Mouse (Mus musculus) kidney, embryonic 16.5 days (tissue): ENCODE results near the gene Anln. TPM values are rescaled to one million over a fixed set of nuclear protein-coding genes. Genes with fewer than 3 reads are reported as not detected.
"Not testable (repeated sequence)": the region's sequence is repeated elsewhere in the genome, so short reads cannot be mapped to it uniquely, and the experiment has no call there.

Experiments
- ATAC-seq: fragments of 200-750 bp; cut with Nextera tagmentation; 2 replicates; pipeline ENCODE4 v1.8.0; 2017; ENCODE audit warnings: moderate TSS enrichment; ENCODE audit not compliant: low FRiP score, low TSS enrichment
- H3K27ac ChIP-seq: fragments of 300-500 bp; sonication (generic); 2 replicates; pipeline ENCODE4 v1.5.1; 2014; ENCODE audit warnings: low read length
- H3K27me3 ChIP-seq: fragments of 300-500 bp; sonication (generic); 2 replicates; pipeline ENCODE4 v1.6.1; 2014; ENCODE audit warnings: low read length, control low read depth, mixed read lengths; ENCODE audit not compliant: insufficient read depth
- H3K36me3 ChIP-seq: fragments of 300-500 bp; sonication (generic); 2 replicates; pipeline ENCODE4 v1.6.1; 2014; ENCODE audit warnings: low read length, control low read depth, mixed read lengths; ENCODE audit not compliant: insufficient read depth
- H3K4me1 ChIP-seq: fragments of 300-500 bp; sonication (generic); 2 replicates; pipeline ENCODE4 v1.6.1; 2014; ENCODE audit warnings: low read length, control low read depth, mixed read lengths; ENCODE audit not compliant: insufficient read depth
- H3K4me2 ChIP-seq: fragments of 300-500 bp; sonication (generic); replicated peaks from 2 replicates; pipeline ENCODE4 v1.6.1; 2014; ENCODE audit warnings: low read depth, low read length
- H3K4me3 ChIP-seq: fragments of 300-500 bp; sonication (generic); 2 replicates; pipeline ENCODE4 v1.5.1; 2014; ENCODE audit warnings: mild to moderate bottlenecking, low read length
- H3K9ac ChIP-seq: fragments of 300-500 bp; sonication (generic); replicated peaks from 2 replicates; pipeline ENCODE4 v1.6.1; 2014; ENCODE audit warnings: low read length
- H3K9me3 ChIP-seq: fragments of 300-500 bp; sonication (generic); 2 replicates; pipeline ENCODE4 v1.6.1; 2016; ENCODE audit warnings: low read length, control low read depth
- WGBS: fragments of 180-500 bp; shearing (Covaris S2); extraction: QIAGEN DNeasy Blood & Tissue Kit; methylation state at CpG from one replicate; pipeline ENCODE4 v1.1.7; 2014; 5-methylcytosine and 5-hydroxymethylcytosine counted together
- polyA plus RNA-seq: library from polyadenylated mRNA; unstranded; fragments of >200 nt; fragmentation: Nextera tagmentation; extraction: Ambion mirVana; gene quantifications from 2 replicates; pipeline ENCODE4 v1.2.1, GENCODE M21; 2015

Gene Anln
- polyA plus RNA-seq, 1 experiment from 2014 or later = 45.9 TPM

DNA sequence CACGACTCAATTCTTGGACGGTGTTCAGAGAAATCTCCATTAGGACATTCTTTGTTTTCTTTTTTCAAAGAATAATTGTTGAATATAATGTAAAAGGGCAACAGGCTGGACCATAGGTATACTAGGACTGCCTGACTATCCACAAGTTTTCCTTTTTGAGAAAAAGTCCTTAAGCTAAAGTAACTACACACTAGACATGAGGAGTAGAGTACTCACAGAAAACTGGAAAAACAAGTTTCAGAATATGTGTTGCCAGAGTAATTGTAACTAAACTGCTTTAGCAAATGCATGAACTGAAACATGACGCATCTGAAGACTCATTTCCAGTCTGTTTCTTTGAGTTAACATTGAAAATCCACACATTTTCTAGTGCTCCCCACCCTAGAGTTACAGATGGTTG lies 16.4 kb upstream of the Anln start:
- no peaks in the 10 kb centered on the region for H3K9me3 ChIP-seq
- H3K4me2 ChIP-seq = no peak overlapping the region
- 66% methylated on average over 3 of the region's 3 CpGs for WGBS
- no peak for ATAC-seq
- no peaks in the 10 kb centered on the region for H3K36me3 ChIP-seq
- H3K27ac ChIP-seq = no peak overlapping the region
- no peaks in the 10 kb centered on the region for H3K4me1 ChIP-seq
- no peak overlapping the region for H3K4me3 ChIP-seq
- H3K27me3 ChIP-seq = no peaks in the 10 kb centered on the region
- H3K9ac ChIP-seq = no peak overlapping the region

DNA sequence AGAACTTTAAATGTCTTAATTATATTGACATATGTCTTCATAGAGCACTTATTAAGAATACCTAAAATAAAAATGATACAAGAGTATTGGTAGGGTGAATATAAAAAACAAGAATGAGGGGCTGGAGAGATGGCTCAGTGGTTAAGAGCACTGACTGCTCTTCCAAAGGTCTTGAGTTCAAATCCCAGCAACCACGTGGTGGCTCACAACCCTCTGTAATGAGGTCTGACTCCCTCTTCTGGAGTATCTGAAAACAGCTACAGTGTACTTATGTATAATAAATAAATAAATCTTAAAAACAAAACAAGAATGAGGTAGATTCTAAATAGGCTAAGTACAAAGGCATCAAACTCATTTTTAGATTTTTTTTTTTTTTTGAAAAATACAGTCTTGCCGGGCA lies 14.5 kb upstream of the Anln start:
- H3K9me3 ChIP-seq, H3K9ac ChIP-seq, H3K4me3 ChIP-seq, H3K27me3 ChIP-seq, H3K36me3 ChIP-seq, ATAC-seq, H3K4me2 ChIP-seq, H3K4me1 ChIP-seq, H3K27ac ChIP-seq: not testable (repeated sequence)
- WGBS = 68% methylated on average over 2 of the region's 2 CpGs

- H3K27me3 ChIP-seq = no peaks in the 10 kb centered on the region
- no peaks in the 10 kb centered on the region for H3K4me1 ChIP-seq
- H3K27ac ChIP-seq = no peak overlapping the region
- no peak for ATAC-seq
- H3K4me2 ChIP-seq = no peak overlapping the region
- no peaks in the 10 kb centered on the region for H3K9me3 ChIP-seq
- H3K36me3 ChIP-seq = no peaks in the 10 kb centered on the region
- no peak overlapping the region for H3K9ac ChIP-seq
- WGBS = 82% methylated on average over 3 of the region's 3 CpGs
- H3K4me3 ChIP-seq = no peak overlapping the region
Observed at GRCm38 (mm10) chr9:22402976-22403375, 14.0 kb upstream of the Anln start.

DNA sequence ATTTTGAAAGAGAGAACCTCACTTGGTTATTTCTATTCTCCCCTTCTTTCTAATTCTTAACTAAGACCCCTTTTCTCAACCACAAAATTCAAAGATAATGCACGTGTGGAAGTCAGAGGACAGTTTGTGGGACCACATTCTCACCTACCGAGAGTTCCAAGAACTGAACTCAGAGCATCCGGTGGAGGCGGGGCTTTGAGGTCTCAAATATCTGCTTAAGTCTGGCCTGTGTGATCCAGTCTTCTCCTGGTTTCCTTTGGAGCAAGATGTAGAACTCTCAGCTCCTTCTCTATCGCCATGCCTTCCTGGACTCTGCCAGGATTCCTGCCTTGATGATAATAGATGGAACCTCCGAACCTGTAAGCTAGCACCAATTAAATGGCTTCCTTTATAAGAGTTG lies 13.0 kb upstream of the Anln start:
- Histone ChIP-seq H3K27ac (no peak overlapping the region), H3K36me3 (no peaks in the 10 kb centered on the region), H3K9ac (no peak overlapping the region), H3K4me2 (no peak overlapping the region), H3K9me3 (no peaks in the 10 kb centered on the region), H3K4me3 (no peak overlapping the region), H3K4me1 (no peaks in the 10 kb centered on the region), H3K27me3 (no peaks in the 10 kb centered on the region)
- no peak for ATAC-seq
- WGBS = 85% methylated on average over 6 of the region's 6 CpGs

DNA sequence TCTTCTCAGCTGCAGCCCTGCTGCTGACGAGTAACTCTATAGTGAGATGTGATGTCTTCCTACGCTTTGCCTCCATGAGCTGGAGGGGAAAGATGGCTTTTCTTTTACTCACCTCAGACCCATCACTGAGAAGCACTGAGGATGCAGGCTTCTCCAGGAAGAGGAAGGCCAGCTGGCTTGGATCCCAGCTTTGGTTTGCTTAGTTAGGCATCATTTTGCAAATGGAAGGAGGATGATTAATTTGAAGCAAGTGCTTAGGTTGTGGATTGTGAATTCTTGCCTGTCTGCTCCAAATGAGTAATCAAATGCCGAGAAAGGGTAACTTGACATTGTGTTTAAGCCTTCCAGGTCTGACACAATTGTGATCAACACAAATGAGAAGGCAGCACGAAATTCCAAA lies 10.0 kb upstream of the Anln start:
- WGBS = 60% methylated on average over 4 of the region's 4 CpGs
- H3K27ac ChIP-seq = no peak overlapping the region
- no peak for ATAC-seq

GRCm38 (mm10) chr9:22394725-22395124 lies 5.7 kb upstream of the Anln start:
- Histone ChIP-seq H3K4me1 (0 out of 2 replicates have a peak, but pooled peaks cover 2% of the 10 kb centered on the region), H3K36me3 (no peaks in the 10 kb centered on the region), H3K4me3 (no peak overlapping the region), H3K9ac (no peak overlapping the region), H3K4me2 (no peak overlapping the region), H3K9me3 (no peaks in the 10 kb centered on the region), H3K27ac (no peak overlapping the region), H3K27me3 (no peaks in the 10 kb centered on the region)
- ATAC-seq = no peak
- WGBS = 87% methylated on average over 2 of the region's 2 CpGs

More for the DNA sequence above, 10.0 kb upstream of the Anln start:
- no peak overlapping the region for H3K4me3 ChIP-seq
- no peaks in the 10 kb centered on the region for H3K27me3 ChIP-seq
- H3K4me1 ChIP-seq = no peaks in the 10 kb centered on the region
- H3K9ac ChIP-seq = no peak overlapping the region
- no peaks in the 10 kb centered on the region for H3K36me3 ChIP-seq
- H3K4me2 ChIP-seq = no peak overlapping the region
- no peaks in the 10 kb centered on the region for H3K9me3 ChIP-seq

- no peak for ATAC-seq
- H3K4me2 ChIP-seq = no peak overlapping the region
- H3K4me3 ChIP-seq = no peak overlapping the region
- WGBS = 78% methylated on average over 5 of the region's 5 CpGs
- H3K9ac ChIP-seq = no peak overlapping the region
- H3K27ac ChIP-seq = no peak overlapping the region
- no peaks in the 10 kb centered on the region for H3K9me3 ChIP-seq
- no peaks in the 10 kb centered on the region for H3K36me3 ChIP-seq
- peaks cover 18% of the 10 kb centered on the region; the same call in 1 of the 2 replicates for H3K4me1 ChIP-seq
- H3K27me3 ChIP-seq = no peaks in the 10 kb centered on the region
Observed at GRCm38 (mm10) chr9:22390390-22390789, 1.4 kb upstream of the Anln start.

DNA sequence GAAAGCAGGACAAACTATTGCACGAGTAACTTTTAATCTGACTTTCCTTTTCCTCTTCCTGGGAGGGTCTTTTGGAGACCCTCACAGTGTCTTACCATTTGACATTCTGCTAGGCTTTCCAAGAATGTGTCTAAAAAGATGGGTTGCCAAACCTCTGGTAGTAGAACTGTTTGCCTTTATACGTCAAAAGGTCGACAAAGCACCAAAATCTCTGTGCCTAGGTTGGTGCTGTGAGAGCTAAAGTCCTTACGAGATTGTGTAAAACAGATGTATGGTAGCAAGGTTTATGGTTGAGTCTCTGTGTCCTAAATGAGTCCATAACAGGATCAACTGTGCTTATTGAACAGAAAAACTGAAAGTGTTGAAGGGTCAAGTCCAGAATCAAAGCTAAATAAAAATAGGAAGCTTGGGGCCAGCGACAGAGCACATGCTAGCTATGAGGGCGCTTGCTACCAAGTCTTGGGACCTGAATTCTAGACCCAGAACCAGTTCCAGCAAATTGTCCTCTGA lies 803 bp upstream of the Anln start:
- peak overlapping the region; percentile 92 for H3K4me2 ChIP-seq
- H3K27me3 ChIP-seq = no peaks in the 10 kb centered on the region
- peak overlapping the region; percentile 96 for H3K4me3 ChIP-seq
- ATAC-seq = no peak
- H3K9me3 ChIP-seq = no peaks in the 10 kb centered on the region
- no peaks in the 10 kb centered on the region for H3K36me3 ChIP-seq
- 67% methylated on average over 6 of the region's 6 CpGs for WGBS
- H3K9ac ChIP-seq = peak overlapping the region; percentile 96
- H3K4me1 ChIP-seq = peaks cover 18% of the 10 kb centered on the region; the same call in 1 of the 2 replicates
- H3K27ac ChIP-seq = peak overlapping the region; percentile 96

GRCm38 (mm10) chr9:22388401-22388980 lies 497 bp downstream of the Anln start:
- Histone ChIP-seq H3K9ac (peak overlapping the region; percentile 87), H3K4me1 (peaks cover 18% of the 10 kb centered on the region; the same call in 1 of the 2 replicates), H3K9me3 (no peaks in the 10 kb centered on the region), H3K27me3 (no peaks in the 10 kb centered on the region), H3K27ac (peak overlapping the region; percentile 96), H3K4me2 (peak overlapping the region; percentile 92), H3K36me3 (no peaks in the 10 kb centered on the region), H3K4me3 (peak overlapping the region; percentile 96)
- peak; percentile 76 for ATAC-seq
- WGBS = under 1% methylated on average over 41 of the region's 41 CpGs

DNA sequence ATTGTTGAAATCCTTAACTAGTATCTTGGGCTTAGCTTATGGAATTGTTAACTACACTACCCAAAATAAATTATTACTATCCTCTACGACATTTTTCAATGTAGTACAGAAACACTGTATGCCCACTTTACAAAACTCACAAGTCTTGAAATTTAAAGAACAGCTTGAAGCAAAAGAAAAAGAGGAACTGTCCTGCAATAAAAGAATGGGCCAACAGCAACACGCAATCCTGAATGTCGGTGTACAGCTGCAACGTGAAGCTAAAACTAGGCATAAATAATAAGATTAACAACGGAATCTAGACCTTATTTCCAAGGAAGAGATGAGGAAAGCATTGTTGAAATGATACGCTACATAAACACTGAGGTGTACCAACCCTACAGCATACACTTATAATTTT lies 1.1 kb downstream of the Anln start:
- peak overlapping the region; percentile 96 for H3K27ac ChIP-seq
- no peak for ATAC-seq
- peak overlapping the region; percentile 96 for H3K4me3 ChIP-seq
- H3K9ac ChIP-seq = peak overlapping the region; percentile 87
- no peaks in the 10 kb centered on the region for H3K27me3 ChIP-seq
- peak overlapping the region; percentile 92 for H3K4me2 ChIP-seq
- peaks cover 18% of the 10 kb centered on the region; the same call in 1 of the 2 replicates for H3K4me1 ChIP-seq
- 17% methylated on average over 6 of the region's 6 CpGs for WGBS
- H3K36me3 ChIP-seq = no peaks in the 10 kb centered on the region
- H3K9me3 ChIP-seq = no peaks in the 10 kb centered on the region
